Mouse (Mus musculus): ENCODE measurements at regions not wholly inside any gene's neighbourhood (a gene's known extent, or its start where the extent isn't known, plus 50 kb on each side); places are given as distances from the start of the nearest gene placed in this dataset.

GRCm38 (mm10) chr4:55749949-55750600, 217.8 kb upstream of the Klf4 start:
- in situ Hi-C loops (cut with MboI, MseI): no loop called here

- in situ Hi-C loops (cut with MboI, MseI): no loop called here
Measured at GRCm38 (mm10) chr4:55741355-55741754, 209.1 kb upstream of the Klf4 start.

GRCm38 (mm10) chr4:55740062-55740461, 207.8 kb upstream of the Klf4 start:
- in situ Hi-C loops (cut with MboI, MseI): no loop called here

GRCm38 (mm10) chr4:55738714-55739113, 206.4 kb upstream of the Klf4 start:
- in situ Hi-C loops (cut with MboI, MseI): no loop called here

- in situ Hi-C loops (cut with MboI, MseI): no loop called here
Measured at GRCm38 (mm10) chr4:55735453-55735852, 203.2 kb upstream of the Klf4 start.

GRCm38 (mm10) chr4:55734331-55734730, 202.1 kb upstream of the Klf4 start:
- in situ Hi-C loops (cut with MboI, MseI): no loop called here

GRCm38 (mm10) chr4:55733223-55733622, 201.0 kb upstream of the Klf4 start:
- in situ Hi-C loops (cut with MboI, MseI): no loop called here

- in situ Hi-C loops (cut with MboI, MseI): no loop called here
Measured at GRCm38 (mm10) chr4:55732006-55732405, 199.7 kb upstream of the Klf4 start.

- in situ Hi-C loops (cut with MboI, MseI): no loop called here
Measured at GRCm38 (mm10) chr4:55730266-55730665, 198.0 kb upstream of the Klf4 start.

- in situ Hi-C loops (cut with MboI, MseI): no loop called here
Measured at GRCm38 (mm10) chr4:55727178-55727577, 194.9 kb upstream of the Klf4 start.

GRCm38 (mm10) chr4:55726081-55726480, 193.8 kb upstream of the Klf4 start:
- in situ Hi-C loops (cut with MboI, MseI): no loop called here

- in situ Hi-C loops (cut with MboI, MseI): no loop called here
Measured at GRCm38 (mm10) chr4:55724286-55724685, 192.0 kb upstream of the Klf4 start.

- in situ Hi-C loops (cut with MboI, MseI): no loop called here
Measured at GRCm38 (mm10) chr4:55723124-55723523, 190.9 kb upstream of the Klf4 start.

- in situ Hi-C loops (cut with MboI, MseI): no loop called here
Measured at GRCm38 (mm10) chr4:55722388-55722787, 190.1 kb upstream of the Klf4 start.

GRCm38 (mm10) chr4:55721834-55722233, 189.6 kb upstream of the Klf4 start:
- in situ Hi-C loops (cut with MboI, MseI): no loop called here

- in situ Hi-C loops (cut with MboI, MseI): no loop called here
Measured at GRCm38 (mm10) chr4:55718438-55718837, 186.2 kb upstream of the Klf4 start.

GRCm38 (mm10) chr4:55716161-55716651, 183.9 kb upstream of the Klf4 start:
- in situ Hi-C loops (cut with MboI, MseI): no loop called here

- in situ Hi-C loops (cut with MboI, MseI): no loop called here
Measured at GRCm38 (mm10) chr4:55711500-55712341, 179.5 kb upstream of the Klf4 start.

- in situ Hi-C loops (cut with MboI, MseI): no loop called here
Measured at GRCm38 (mm10) chr4:55710476-55710875, 178.2 kb upstream of the Klf4 start.

GRCm38 (mm10) chr4:55708808-55709207, 176.5 kb upstream of the Klf4 start:
- in situ Hi-C loops (cut with MboI, MseI): no loop called here

GRCm38 (mm10) chr4:55707916-55708315, 175.7 kb upstream of the Klf4 start:
- in situ Hi-C loops (cut with MboI, MseI): no loop called here

- in situ Hi-C loops (cut with MboI, MseI): no loop called here
Measured at GRCm38 (mm10) chr4:55704921-55705320, 172.7 kb upstream of the Klf4 start.

GRCm38 (mm10) chr4:55703346-55703916, 171.2 kb upstream of the Klf4 start:
- in situ Hi-C loops (cut with MboI, MseI): no loop called here

All from T-helper 1 cell (primary cell).